Mouse (Mus musculus): Measurements from ENCODE around the gene Arhgef1. TPM values are rescaled to one million over a fixed set of nuclear protein-coding genes. Genes with fewer than 3 reads are reported as not detected.

The Arhgef1 gene
- total and polyA plus RNA-seq, 2 experiments from 2014 or later = 28.2 to 37.0 TPM

GRCm38 (mm10) chr7:24877588-24877987 lies 25.1 kb upstream of the Arhgef1 start:
- Histone ChIP-seq H3K36me3 (replicated peaks; ENCODE audit: control insufficient read depth, insufficient read depth, low read length) (no peaks in the 10 kb centered on the region), H3K4me1 (ENCODE audit: control insufficient read depth, insufficient read depth) (no peaks in the 10 kb centered on the region)

GRCm38 (mm10) chr7:24879620-24880019 lies 23.1 kb upstream of the Arhgef1 start:
- Histone ChIP-seq H3K4me2 (ENCODE audit: low read depth, low read length) (no peak overlapping the region), H3K9ac (replicated peaks; ENCODE audit: low read depth, low read length) (no peak overlapping the region), H3K27ac (ENCODE audit: low read depth) (no peak overlapping the region), H3K9me3 (replicated peaks; ENCODE audit: control insufficient read depth, low read length) (no peaks in the 10 kb centered on the region), H3K4me1 (ENCODE audit: control insufficient read depth, insufficient read depth) (no peaks in the 10 kb centered on the region), H3K36me3 (replicated peaks; ENCODE audit: control insufficient read depth, insufficient read depth, low read length) (no peaks in the 10 kb centered on the region), H3K4me3 (ENCODE audit: low read depth, low read length) (no peak overlapping the region), H3K27me3 (ENCODE audit: control insufficient read depth, insufficient read depth, low read length) (no peaks in the 10 kb centered on the region)
- DNase-seq (ENCODE audit: low spot score) (no peak), ATAC-seq (ENCODE audit: insufficient read depth, low read depth) (no peak)
- 36% methylated on average over 2 of the region's 2 CpGs for WGBS
- no peak for TF ChIP-seq EP300 (IDR thresholded peaks at IDR 0.05; ENCODE audit: low read depth)
- no peak for TF ChIP-seq CTCF (IDR thresholded peaks at IDR 0.05; ENCODE audit: low read depth)

More at GRCm38 (mm10) chr7:24877588-24877987, 25.1 kb upstream of the Arhgef1 start:
- ATAC-seq (ENCODE audit: insufficient read depth, low read depth) (no peak), DNase-seq (ENCODE audit: low spot score) (no peak)
- Histone ChIP-seq H3K9ac (replicated peaks; ENCODE audit: low read depth, low read length) (no peak overlapping the region), H3K4me2 (ENCODE audit: low read depth, low read length) (no peak overlapping the region), H3K27me3 (ENCODE audit: control insufficient read depth, insufficient read depth, low read length) (no peaks in the 10 kb centered on the region), H3K9me3 (replicated peaks; ENCODE audit: control insufficient read depth, low read length) (no peaks in the 10 kb centered on the region), H3K27ac (ENCODE audit: low read depth) (no peak overlapping the region), H3K4me3 (ENCODE audit: low read depth, low read length) (no peak overlapping the region)
- WGBS = 77% methylated on average over 3 of the region's 3 CpGs
- no peak for TF ChIP-seq EP300 (IDR thresholded peaks at IDR 0.05; ENCODE audit: low read depth)
- TF ChIP-seq CTCF (IDR thresholded peaks at IDR 0.05; ENCODE audit: low read depth) = no peak

DNA sequence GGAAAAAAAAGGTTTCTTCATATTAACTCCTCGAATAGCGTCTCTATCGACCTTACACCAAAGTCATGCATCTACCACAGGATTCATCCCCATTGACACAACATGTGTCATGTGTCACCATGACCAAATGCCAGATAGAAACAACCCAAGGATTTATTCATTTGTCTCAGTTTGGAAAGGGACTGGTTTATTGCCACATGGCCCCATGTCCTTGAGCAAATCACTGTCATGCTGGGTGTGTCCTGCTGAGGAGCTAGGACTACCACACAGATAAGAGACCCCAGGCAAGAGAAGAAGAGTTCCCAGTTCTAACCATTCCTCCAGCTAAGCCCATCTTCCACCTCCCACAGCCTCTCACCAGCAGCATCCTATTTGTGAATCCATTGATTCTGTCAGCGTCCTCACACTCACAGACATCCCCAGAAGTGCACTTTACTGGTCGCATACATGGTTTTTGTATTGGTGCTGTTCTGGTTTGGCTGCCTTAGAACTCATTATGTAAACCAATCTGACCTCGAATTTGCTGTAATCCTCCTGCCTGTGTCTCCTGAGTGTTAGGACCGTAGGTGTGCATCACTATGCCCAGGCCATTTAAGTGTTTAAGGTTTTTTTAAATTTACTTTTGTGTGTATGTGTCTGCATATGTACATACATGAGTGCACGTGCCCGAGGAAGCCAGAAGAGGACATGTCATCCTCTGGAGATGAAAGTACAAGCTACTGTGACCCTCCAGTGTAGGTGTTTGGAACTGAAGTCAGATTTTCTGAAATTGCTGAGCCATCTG lies 20.1 kb upstream of the Arhgef1 start:
- WGBS = 87% methylated on average over 9 of the region's 9 CpGs
- peaks cover 16% of the 10 kb centered on the region for H3K4me1 ChIP-seq (ENCODE audit: control insufficient read depth, insufficient read depth)
- ATAC-seq (ENCODE audit: insufficient read depth, low read depth) (no peak), DNase-seq (ENCODE audit: low spot score) (no peak)
- H3K27ac ChIP-seq (ENCODE audit: low read depth) = no peak overlapping the region
- no peak for TF ChIP-seq EP300 (IDR thresholded peaks at IDR 0.05; ENCODE audit: low read depth)
- H3K4me2 ChIP-seq (ENCODE audit: low read depth, low read length) = no peak overlapping the region
- H3K36me3 ChIP-seq (replicated peaks; ENCODE audit: control insufficient read depth, insufficient read depth, low read length) = peaks cover 17% of the 10 kb centered on the region
- H3K27me3 ChIP-seq (ENCODE audit: control insufficient read depth, insufficient read depth, low read length) = no peaks in the 10 kb centered on the region
- no peak overlapping the region for H3K9ac ChIP-seq (replicated peaks; ENCODE audit: low read depth, low read length)
- no peak overlapping the region for H3K4me3 ChIP-seq (ENCODE audit: low read depth, low read length)
- no peaks in the 10 kb centered on the region for H3K9me3 ChIP-seq (replicated peaks; ENCODE audit: control insufficient read depth, low read length)

DNA sequence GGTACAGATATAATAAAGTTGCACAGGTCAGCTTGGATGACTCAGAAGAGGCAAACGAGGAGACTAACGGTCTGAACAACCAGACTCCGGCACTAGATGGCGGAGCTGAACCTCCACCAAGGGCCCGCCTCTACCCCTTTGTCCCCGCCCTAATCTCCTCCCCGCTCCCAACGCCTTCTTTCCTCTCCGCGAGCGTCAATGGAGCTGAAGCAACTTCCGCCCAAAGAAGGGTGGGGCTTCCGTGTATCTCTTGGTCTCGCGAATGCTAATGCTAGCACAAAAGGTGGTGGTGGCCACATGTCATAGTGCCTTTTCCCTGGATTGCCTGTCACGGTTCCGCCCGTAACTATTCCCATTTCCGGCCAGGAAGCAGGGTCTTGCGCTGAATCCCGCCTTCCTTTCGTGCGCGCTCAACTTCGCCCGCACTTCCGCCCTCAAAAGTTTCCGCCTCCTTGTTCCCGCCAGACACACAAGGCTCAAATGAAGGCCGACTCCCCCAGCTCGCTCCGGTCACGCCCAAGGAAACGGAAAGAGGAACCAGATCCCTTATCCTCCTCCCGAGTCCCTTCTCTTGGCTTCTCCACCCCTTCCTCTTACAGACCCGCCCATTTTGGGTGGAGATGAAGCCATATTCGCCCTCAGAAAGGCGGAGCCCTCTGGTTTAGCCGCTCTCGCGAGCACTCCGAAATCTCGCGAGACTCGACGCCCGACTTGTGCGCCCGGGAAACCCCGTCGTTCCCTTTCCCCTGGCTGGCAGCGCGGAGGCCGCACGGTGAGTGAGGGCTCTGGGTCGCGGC lies 18.6 kb upstream of the Arhgef1 start, which contains the start of gene Rps19:
Gene Rps19, plus strand, starts transcription at position 476 of the 797 bp plus-strand sequence.
- WGBS = under 1% methylated on average over 57 of the region's 57 CpGs
- peaks cover 16% of the 10 kb centered on the region for H3K4me1 ChIP-seq (ENCODE audit: control insufficient read depth, insufficient read depth)

GRCm38 (mm10) chr7:24884693-24885291 lies 17.9 kb upstream of the Arhgef1 start:
- Histone ChIP-seq H3K4me1 (ENCODE audit: control insufficient read depth, insufficient read depth) (peaks cover 16% of the 10 kb centered on the region), H3K9ac (replicated peaks; ENCODE audit: low read depth, low read length) (peak overlapping the region; percentile 99), H3K4me2 (ENCODE audit: low read depth, low read length) (peak overlapping the region; percentile 67), H3K27me3 (ENCODE audit: control insufficient read depth, insufficient read depth, low read length) (no peaks in the 10 kb centered on the region), H3K27ac (ENCODE audit: low read depth) (peak overlapping the region; percentile 92), H3K4me3 (ENCODE audit: low read depth, low read length) (peak overlapping the region; percentile 91), H3K9me3 (replicated peaks; ENCODE audit: control insufficient read depth, low read length) (no peaks in the 10 kb centered on the region), H3K36me3 (replicated peaks; ENCODE audit: control insufficient read depth, insufficient read depth, low read length) (peaks cover 38% of the 10 kb centered on the region)
- under 1% methylated on average over 47 of the region's 47 CpGs for WGBS
- TF ChIP-seq CTCF (IDR thresholded peaks at IDR 0.05; ENCODE audit: low read depth) = no peak
- TF ChIP-seq EP300 (IDR thresholded peaks at IDR 0.05; ENCODE audit: low read depth) = no peak; the same call in 1 of the 2 replicates
- DNase-seq (ENCODE audit: low spot score) (peak; percentile 14), ATAC-seq (ENCODE audit: insufficient read depth, low read depth) (peak; percentile 4)

More for the DNA sequence above, 18.6 kb upstream of the Arhgef1 start, which contains the start of gene Rps19:
- Histone ChIP-seq H3K27ac (ENCODE audit: low read depth) (peak within 1 kb of the TSS; percentile 92), H3K36me3 (replicated peaks; ENCODE audit: control insufficient read depth, insufficient read depth, low read length) (peaks cover 31% of the 10 kb centered on the region), H3K9ac (replicated peaks; ENCODE audit: low read depth, low read length) (peak within 1 kb of the TSS; percentile 99), H3K9me3 (replicated peaks; ENCODE audit: control insufficient read depth, low read length) (no peaks in the 10 kb centered on the region), H3K4me3 (ENCODE audit: low read depth, low read length) (peak within 1 kb of the TSS; percentile 91), H3K27me3 (ENCODE audit: control insufficient read depth, insufficient read depth, low read length) (no peaks in the 10 kb centered on the region), H3K4me2 (ENCODE audit: low read depth, low read length) (peak within 1 kb of the TSS; percentile 67)
- TF ChIP-seq EP300 (IDR thresholded peaks at IDR 0.05; ENCODE audit: low read depth) (peak; percentile 99), CTCF (IDR thresholded peaks at IDR 0.05; ENCODE audit: low read depth) (peak; percentile 62)
- DNase-seq (ENCODE audit: low spot score) (peak; percentile 100), ATAC-seq (ENCODE audit: insufficient read depth, low read depth) (peak; percentile 92)

Measured in heart, postnatal 0 days (tissue).